Mouse (Mus musculus) cerebellum, adult 2 months (tissue): ENCODE measurements at regions not wholly inside any gene's neighbourhood (a gene's known extent, or its start where the extent isn't known, plus 50 kb on each side); places are given as distances from the start of the nearest gene placed in this dataset.

Source experiments
- DNase-seq, 2 experiments: peaks; one replicate each; pipeline ENCODE4 v3.0.0; 2021
- H3K27ac ChIP-seq: fragments of 200-500 bp; 2 replicates; pipeline ENCODE4 v1.5.1; 2012; ENCODE audit warnings: low read length, control low read depth, inconsistent platforms; ENCODE audit not compliant: insufficient read depth
- H3K27me3 ChIP-seq: fragments of 200-500 bp; 2 replicates; pipeline ENCODE4 v1.6.1; 2012; ENCODE audit warnings: inconsistent platforms, mild to moderate bottlenecking, low read length, moderate library complexity; ENCODE audit not compliant: control insufficient read depth, insufficient read depth
- H3K4me1 ChIP-seq: fragments of 200-500 bp; 2 replicates; pipeline ENCODE4 v1.6.1; 2011; ENCODE audit warnings: low read length; ENCODE audit not compliant: control insufficient read depth, insufficient read depth
- H3K4me3 ChIP-seq: fragments of 200-500 bp; replicated peaks from 2 replicates; pipeline ENCODE3; 2011; ENCODE audit warnings: mild to moderate bottlenecking, low read depth, low read length, control low read depth; ENCODE audit not compliant: insufficient read depth
- CTCF ChIP-seq: fragments of 200-500 bp; IDR thresholded peaks from 2 replicates; pipeline ENCODE4 v1.5.1; 2011; ENCODE audit warnings: low read depth, mild to moderate bottlenecking, control low read depth, low read length, moderate library complexity, borderline replicate concordance; ENCODE audit not compliant: insufficient read depth
- POLR2A ChIP-seq: fragments of 200-500 bp; IDR thresholded peaks from 2 replicates; pipeline ENCODE4 v1.6.1; 2011; ENCODE audit warnings: low read length, control low read depth, borderline replicate concordance; ENCODE audit not compliant: insufficient read depth
- WGBS: fragments of 180-500 bp; shearing (Covaris S2); methylation state at CpG from one replicate; pipeline ENCODE4 v1.1.7; 2018; 5-methylcytosine and 5-hydroxymethylcytosine counted together

- no peak overlapping the region for H3K27ac ChIP-seq
- no peak overlapping the region for H3K4me3 ChIP-seq
- no peaks in the 10 kb centered on the region; the same call in 1 of the 2 replicates for H3K27me3 ChIP-seq
- peak; percentile 14 to 27 for DNase-seq
- no peak for TF ChIP-seq POLR2A
- TF ChIP-seq CTCF: no peak
- H3K4me1 ChIP-seq: peaks cover 7% of the 10 kb centered on the region
- 30% methylated on average over 14 of the region's 14 CpGs for WGBS
These were observed 120.3 kb downstream of the Drd1 start for GRCm38 (mm10) chr13:53935174-53935699.

GRCm38 (mm10) chr13:53934457-53934856 is 121.0 kb downstream of the Drd1 start:
- no peaks in the 10 kb centered on the region; the same call in 1 of the 2 replicates for H3K27me3 ChIP-seq
- 90% methylated on average over 6 of the region's 6 CpGs for WGBS
- H3K4me3 ChIP-seq: no peak overlapping the region
- no peak overlapping the region for H3K27ac ChIP-seq
- TF ChIP-seq CTCF (no peak), POLR2A (no peak)
- peaks cover 7% of the 10 kb centered on the region for H3K4me1 ChIP-seq
- no peak for DNase-seq

- no peak overlapping the region for H3K4me3 ChIP-seq
- H3K27me3 ChIP-seq: no peaks in the 10 kb centered on the region
- TF ChIP-seq CTCF: no peak
- TF ChIP-seq POLR2A: no peak
- H3K4me1 ChIP-seq: peaks cover 13% of the 10 kb centered on the region; the same call in 1 of the 2 replicates
- no peak for DNase-seq
- WGBS: 96% methylated on average over 4 of the region's 4 CpGs
- no peak overlapping the region for H3K27ac ChIP-seq
These were observed 129.4 kb downstream of the Drd1 start for GRCm38 (mm10) chr13:53926128-53926527.

- 89% methylated on average over 4 of the region's 4 CpGs for WGBS
- Histone ChIP-seq H3K4me3 (no peak overlapping the region), H3K27ac (no peak overlapping the region), H3K27me3 (no peaks in the 10 kb centered on the region), H3K4me1 (peaks cover 13% of the 10 kb centered on the region; the same call in 1 of the 2 replicates)
- no peak for DNase-seq
- TF ChIP-seq POLR2A: no peak
- no peak for TF ChIP-seq CTCF
These were observed 131.1 kb downstream of the Drd1 start for GRCm38 (mm10) chr13:53924433-53924832.

- WGBS: 75% methylated on average over 7 of the region's 7 CpGs
- no peak for TF ChIP-seq POLR2A
- TF ChIP-seq CTCF: no peak
- Histone ChIP-seq H3K27me3 (no peaks in the 10 kb centered on the region), H3K27ac (no peak overlapping the region), H3K4me3 (no peak overlapping the region), H3K4me1 (peaks cover 13% of the 10 kb centered on the region; the same call in 1 of the 2 replicates)
- DNase-seq: no peak
These were observed 131.7 kb downstream of the Drd1 start for GRCm38 (mm10) chr13:53923721-53924374.

GRCm38 (mm10) chr13:53921796-53922195 is 133.7 kb downstream of the Drd1 start:
- Histone ChIP-seq H3K4me3 (no peak overlapping the region), H3K27me3 (no peaks in the 10 kb centered on the region; the same call in 1 of the 2 replicates), H3K27ac (no peak overlapping the region), H3K4me1 (no peaks in the 10 kb centered on the region; the same call in 1 of the 2 replicates)
- DNase-seq: no peak
- TF ChIP-seq CTCF (no peak), POLR2A (no peak)
- 43% methylated on average over 5 of the region's 5 CpGs for WGBS

- Histone ChIP-seq H3K4me3 (no peak overlapping the region), H3K4me1 (no peaks in the 10 kb centered on the region), H3K27me3 (no peaks in the 10 kb centered on the region; the same call in 1 of the 2 replicates), H3K27ac (no peak overlapping the region)
- 61% methylated on average over 5 of the region's 5 CpGs for WGBS
- no peak for DNase-seq
- TF ChIP-seq CTCF (no peak), POLR2A (no peak)
These were observed 135.6 kb downstream of the Drd1 start for GRCm38 (mm10) chr13:53919851-53920381.

GRCm38 (mm10) chr13:53915456-53915855 is 140.0 kb downstream of the Drd1 start:
- DNase-seq: no peak
- WGBS: 85% methylated on average over 8 of the region's 8 CpGs
- Histone ChIP-seq H3K4me3 (no peak overlapping the region), H3K27me3 (no peaks in the 10 kb centered on the region; the same call in 1 of the 2 replicates), H3K4me1 (no peaks in the 10 kb centered on the region), H3K27ac (no peak overlapping the region)
- TF ChIP-seq CTCF (no peak), POLR2A (no peak)
